Comparison of ENCODE assay signal across 21 mouse cellular contexts in genomic region chr3:154811281-154811680, GRCm38 (mm10).
DNase-seq lines count a peak whose midpoint lies in the region; ATAC-seq and TF ChIP-seq lines count a peak whose summit lies in the region.
"Had no signal": no experiment of that assay in that cellular context is flagged by ENCODE, and none has a peak within 500 bp of the region (broad histone marks: within the 10 kb centered on the region; RNA-seq: fewer than 3 reads in every experiment).

No protein-coding gene starts in this region.

- peaks cover 23% of the 10 kb centered on the region for H3K4me1 ChIP-seq in forebrain, embryonic 14.5 days (ENCODE audit: control insufficient read depth, insufficient read depth, low read length)
- peaks cover 29% of the 10 kb centered on the region for H3K4me1 ChIP-seq in forebrain, embryonic 12.5 days
- H3K4me1 ChIP-seq in neural tube, embryonic 13.5 days (replicated peaks): peaks cover 27% of the 10 kb centered on the region
- peaks cover 17% of the 10 kb centered on the region for H3K4me1 ChIP-seq in hindbrain, embryonic 16.5 days (ENCODE audit: control insufficient read depth, insufficient read depth, low read depth, low read length)
- H3K4me1 ChIP-seq in midbrain, postnatal 0 days (ENCODE audit: insufficient read depth, low read length): peaks cover 5% of the 10 kb centered on the region; the same call in 1 of the 2 replicates

- H3K27ac ChIP-seq in forebrain, embryonic 14.5 days (ENCODE audit: low read depth, low read length): no peak overlapping the region
- no peak overlapping the region for H3K27ac ChIP-seq in forebrain, embryonic 12.5 days
- H3K27ac ChIP-seq in neural tube, embryonic 13.5 days (replicated peaks): 0 out of 2 replicates have a peak overlapping the region, but pooled peaks have one; percentile 13
- no peak overlapping the region for H3K27ac ChIP-seq in hindbrain, embryonic 16.5 days (ENCODE audit: low read depth, low read length)
- peak overlapping the region; percentile 8; the same call in 1 of the 2 replicates for H3K27ac ChIP-seq in midbrain, postnatal 0 days (ENCODE audit: low read depth, low read length)
- H3K27ac ChIP-seq: gastrocnemius, adult 2 months; limb, embryonic 10.5 days had no signal

- peak; percentile 43 for DNase-seq in forebrain, embryonic 14.5 days (ENCODE audit: low spot score)
- DNase-seq in neural tube, embryonic 10.5 days (ENCODE audit: extremely low spot score, low spot score): no peak
- DNase-seq in midbrain, postnatal 0 days (ENCODE audit: low spot score): no peak
- no peak for DNase-seq in lung, adult 18-20 months
- DNase-seq: adrenal gland, postnatal 10 days; cerebellum, adult 11 months; cerebellum, postnatal 36 days; gastrocnemius, adult 2 months; heart, postnatal 14 days; kidney, postnatal 36 days; lung, adult 2 months; right cerebral cortex, adult 18-20 months; thymus, postnatal 4 days had no signal

- ATAC-seq in forebrain, embryonic 14.5 days: peak; percentile 28; the same call in 1 of the 2 replicates
- ATAC-seq in forebrain, embryonic 12.5 days (ENCODE audit: low FRiP score): no peak; the same call in 1 of the 2 replicates
- no peak for ATAC-seq in neural tube, embryonic 13.5 days (ENCODE audit: low read depth)
- 0 out of 2 replicates have a peak, but pooled peaks have one; percentile 14 for ATAC-seq in hindbrain, embryonic 16.5 days
- ATAC-seq in midbrain, postnatal 0 days (ENCODE audit: low FRiP score): 0 out of 2 replicates have a peak, but pooled peaks have one; percentile 36
- ATAC-seq in erythroblast, adult 5-6 weeks (replicated peaks; ENCODE audit: low FRiP score, poor library complexity, severe bottlenecking): no peak
- ATAC-seq: activated CD4-positive, CD25-positive, alpha-beta regulatory T cell, adult 4 months; CD4-positive, CD25-positive, alpha-beta regulatory T cell, adult 4 months had no signal

- H3K27me3 ChIP-seq in forebrain, embryonic 14.5 days (replicated peaks; ENCODE audit: control insufficient read depth, insufficient read depth, low read length): no peaks in the 10 kb centered on the region
- peaks cover 12% of the 10 kb centered on the region; the same call in 1 of the 2 replicates for H3K27me3 ChIP-seq in forebrain, embryonic 12.5 days
- no peaks in the 10 kb centered on the region for H3K27me3 ChIP-seq in neural tube, embryonic 13.5 days
- no peaks in the 10 kb centered on the region for H3K27me3 ChIP-seq in hindbrain, embryonic 16.5 days (replicated peaks; ENCODE audit: control insufficient read depth, insufficient read depth, low read length)
- H3K27me3 ChIP-seq in midbrain, postnatal 0 days (ENCODE audit: insufficient read depth, low read length): no peaks in the 10 kb centered on the region

- no peak overlapping the region for H3K4me2 ChIP-seq in forebrain, embryonic 14.5 days (ENCODE audit: low read length)
- no peak overlapping the region for H3K4me2 ChIP-seq in forebrain, embryonic 12.5 days
- no peak overlapping the region for H3K4me2 ChIP-seq in neural tube, embryonic 13.5 days
- H3K4me2 ChIP-seq in hindbrain, embryonic 16.5 days (ENCODE audit: low read length): no peak overlapping the region
- no peak overlapping the region for H3K4me2 ChIP-seq in midbrain, postnatal 0 days (ENCODE audit: low read depth, low read length, poor library complexity, severe bottlenecking)
- H3K4me2 ChIP-seq: heart, embryonic 11.5 days had no signal

- no peaks in the 10 kb centered on the region for H3K9me3 ChIP-seq in forebrain, embryonic 14.5 days (replicated peaks; ENCODE audit: control insufficient read depth, low read length)
- no peaks in the 10 kb centered on the region for H3K9me3 ChIP-seq in forebrain, embryonic 12.5 days
- H3K9me3 ChIP-seq in neural tube, embryonic 13.5 days: no peaks in the 10 kb centered on the region
- H3K9me3 ChIP-seq in hindbrain, embryonic 16.5 days (ENCODE audit: control insufficient read depth, low read length): no peaks in the 10 kb centered on the region
- H3K9me3 ChIP-seq in midbrain, postnatal 0 days (ENCODE audit: low read length): no peaks in the 10 kb centered on the region
- H3K9me3 ChIP-seq: limb, embryonic 10.5 days had no signal

- WGBS in forebrain, embryonic 14.5 days: 26% methylated on average over 9 of the region's 9 CpGs
- 30% methylated on average over 9 of the region's 9 CpGs for WGBS in forebrain, embryonic 12.5 days
- 34% methylated on average over 9 of the region's 9 CpGs for WGBS in neural tube, embryonic 13.5 days
- WGBS in hindbrain, embryonic 16.5 days: 24% methylated on average over 9 of the region's 9 CpGs
- WGBS in midbrain, postnatal 0 days: 11% methylated on average over 9 of the region's 9 CpGs

- H3K36me3 ChIP-seq in forebrain, embryonic 14.5 days (ENCODE audit: control insufficient read depth, insufficient read depth, low read length): no peaks in the 10 kb centered on the region
- no peaks in the 10 kb centered on the region for H3K36me3 ChIP-seq in forebrain, embryonic 12.5 days (replicated peaks)
- no peaks in the 10 kb centered on the region for H3K36me3 ChIP-seq in neural tube, embryonic 13.5 days
- no peaks in the 10 kb centered on the region for H3K36me3 ChIP-seq in hindbrain, embryonic 16.5 days (ENCODE audit: control insufficient read depth, insufficient read depth, low read length)
- H3K36me3 ChIP-seq in midbrain, postnatal 0 days (ENCODE audit: insufficient read depth, low read length): no peaks in the 10 kb centered on the region
- H3K36me3 ChIP-seq: limb, embryonic 10.5 days had no signal

- no peak overlapping the region for H3K4me3 ChIP-seq in forebrain, embryonic 14.5 days (ENCODE audit: low read depth, low read length)
- H3K4me3 ChIP-seq in forebrain, embryonic 12.5 days (replicated peaks): no peak overlapping the region
- H3K4me3 ChIP-seq in neural tube, embryonic 13.5 days: no peak overlapping the region
- H3K4me3 ChIP-seq in hindbrain, embryonic 16.5 days (ENCODE audit: low read length): no peak overlapping the region
- H3K4me3 ChIP-seq in midbrain, postnatal 0 days (ENCODE audit: low read depth, low read length): no peak overlapping the region
- H3K4me3 ChIP-seq: gastrocnemius, adult 2 months; limb, embryonic 10.5 days had no signal

- TF ChIP-seq CTCF in midbrain, postnatal 0 days (IDR thresholded peaks at IDR 0.05): no peak

- peak overlapping the region; percentile 43; the same call in 1 of the 2 replicates for H3K9ac ChIP-seq in forebrain, embryonic 14.5 days (ENCODE audit: low read length)
- H3K9ac ChIP-seq in forebrain, embryonic 12.5 days: no peak overlapping the region
- H3K9ac ChIP-seq in neural tube, embryonic 13.5 days: peak overlapping the region; percentile 9; the same call in 1 of the 2 replicates
- no peak overlapping the region for H3K9ac ChIP-seq in hindbrain, embryonic 16.5 days (ENCODE audit: low read depth, low read length)
- no peak overlapping the region; the same call in 1 of the 2 replicates for H3K9ac ChIP-seq in midbrain, postnatal 0 days (replicated peaks; ENCODE audit: low read length, poor library complexity, severe bottlenecking)

Comparison
In these comparisons a context has a peak if more than half of its experiments do, and no peak if none do; other contexts are left out.
1. ATAC-seq: peak in forebrain, embryonic 14.5 days (single experiment), hindbrain, embryonic 16.5 days (single experiment) and midbrain, postnatal 0 days (single experiment); none in forebrain, embryonic 12.5 days (single experiment), neural tube, embryonic 13.5 days (single experiment) and erythroblast, adult 5-6 weeks (single experiment).
2. H3K9ac ChIP-seq: peak in forebrain, embryonic 14.5 days (single experiment) and neural tube, embryonic 13.5 days (single experiment); none in forebrain, embryonic 12.5 days (single experiment), hindbrain, embryonic 16.5 days (single experiment) and midbrain, postnatal 0 days (single experiment).
3. H3K27ac ChIP-seq: peak in neural tube, embryonic 13.5 days (single experiment) and midbrain, postnatal 0 days (single experiment); none in forebrain, embryonic 14.5 days (single experiment), forebrain, embryonic 12.5 days (single experiment) and hindbrain, embryonic 16.5 days (single experiment).